Mouse (Mus musculus) lung, adult 2 months (tissue): ENCODE measurements around the gene Ttn.

Experiments used
- CTCF ChIP-seq: fragments of 200-500 bp; IDR thresholded peaks from 2 replicates; pipeline ENCODE4 v1.5.1; 2011; ENCODE audit warnings: mild to moderate bottlenecking, low read length, control low read depth; ENCODE audit not compliant: insufficient read depth
- POLR2A ChIP-seq: fragments of 200-500 bp; IDR thresholded peaks from 2 replicates; pipeline ENCODE4 v1.6.1; 2011; ENCODE audit warnings: low read depth, mild to moderate bottlenecking, control low read depth, low read length, borderline replicate concordance; ENCODE audit errors: extremely low read depth

DNA sequence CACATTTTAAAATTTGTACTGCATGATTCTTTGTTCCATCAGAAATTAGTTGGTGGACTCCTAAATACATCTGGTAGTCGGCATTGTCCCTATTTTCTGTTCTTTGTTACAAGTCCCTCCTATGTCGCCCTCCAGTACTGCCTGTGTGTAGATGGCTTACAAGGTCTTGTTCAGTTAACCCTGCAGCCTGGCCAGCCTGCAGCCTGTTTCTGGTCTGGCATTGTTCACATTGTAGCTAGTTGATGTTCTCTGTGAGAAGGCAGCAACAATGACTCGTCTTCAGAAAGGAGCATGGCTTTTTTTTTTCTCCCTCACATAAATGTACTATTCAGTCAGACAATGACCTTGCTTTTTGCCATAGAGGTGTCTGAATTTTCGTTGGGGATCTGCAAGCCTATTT is 10.3 kb downstream of the Ttn start:
- TF ChIP-seq CTCF (no peak), POLR2A (no peak)
